Mouse (Mus musculus) megakaryocyte, embryonic 14.5 days (primary cell): ENCODE data around the gene Plxdc1.

Source experiments
- FLI1 ChIP-seq: IDR thresholded peaks from 2 replicates; pipeline ENCODE4 v1.6.1; 2012; ENCODE audit warnings: low read length, inconsistent platforms, mixed read lengths
- GATA1 ChIP-seq: IDR thresholded peaks from 3 replicates; pipeline ENCODE4 v1.6.1; 2012; ENCODE audit warnings: mixed read lengths, low read length, inconsistent platforms, borderline replicate concordance

DNA sequence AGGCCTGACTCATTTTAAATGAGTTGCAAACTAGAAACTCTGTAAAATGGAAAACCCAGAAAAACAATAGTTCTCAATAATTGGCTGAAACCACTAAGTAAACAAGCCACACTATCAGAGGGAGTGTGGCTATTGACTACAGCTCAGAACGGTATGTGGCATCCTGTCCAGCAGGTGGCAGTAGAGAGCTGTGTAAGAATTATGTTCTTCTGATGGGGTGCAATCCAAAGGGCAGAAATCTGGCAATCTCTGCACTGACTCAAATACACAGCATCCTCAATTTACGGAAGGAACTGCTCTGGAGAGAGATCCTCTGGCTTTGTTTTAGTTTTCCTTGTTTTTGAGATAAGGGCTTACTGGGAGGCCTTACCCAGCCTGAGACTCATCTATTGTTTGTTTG, 86.4 kb downstream of the Plxdc1 start:
- TF ChIP-seq FLI1 (no peak), GATA1 (no peak)
